Mouse (Mus musculus): ENCODE measurements around the gene Cox6b2.

DNA sequence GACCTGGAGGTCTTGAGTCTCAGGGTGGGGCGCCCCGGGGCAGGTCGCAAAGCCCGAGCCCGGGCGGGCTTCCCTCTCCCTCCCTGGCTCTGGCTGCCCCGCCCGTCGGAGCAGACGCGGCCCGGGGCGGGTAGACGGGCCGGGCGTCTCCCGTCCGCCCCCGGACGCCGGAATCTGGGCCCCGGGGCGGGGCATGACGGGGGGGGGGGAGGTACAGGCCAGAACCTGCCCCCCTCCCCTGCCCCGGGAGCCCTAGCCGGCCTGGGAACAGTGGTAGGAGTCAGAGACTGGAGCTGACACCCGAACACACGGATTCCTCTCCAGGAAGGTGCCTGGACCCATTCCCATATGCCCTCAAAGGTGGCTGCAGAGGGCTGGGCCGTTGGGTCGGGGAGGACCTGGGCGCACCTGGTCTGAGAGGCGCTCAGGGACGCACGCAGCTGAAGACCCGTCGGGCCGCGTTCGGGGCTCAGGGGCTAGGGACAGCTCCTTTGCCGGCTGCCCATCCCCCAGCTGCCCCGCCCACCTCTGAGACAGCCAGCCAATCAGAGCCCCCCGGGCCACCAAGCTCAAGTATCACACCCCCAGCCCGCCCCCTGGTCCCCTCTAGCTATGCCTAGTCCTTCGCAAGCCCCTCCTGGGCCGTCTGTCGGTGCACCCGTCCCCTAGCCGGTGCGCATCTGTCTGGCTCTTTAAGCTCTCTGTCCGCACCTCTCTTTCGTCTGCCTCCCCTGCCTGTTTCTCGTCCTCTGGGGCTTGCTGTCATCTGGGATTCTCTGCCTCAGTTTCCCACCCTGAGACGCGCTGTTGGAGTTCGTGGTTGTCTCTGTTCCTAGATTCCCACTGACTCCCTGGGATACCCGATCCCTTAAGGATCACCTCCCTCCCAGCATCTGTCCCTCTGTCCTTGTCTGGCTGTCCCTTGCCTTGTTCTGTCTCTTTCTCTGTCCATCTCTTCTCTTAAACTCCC, 24.3 kb upstream of the Cox6b2 start:
- no peak for TF ChIP-seq POLR2A (IDR thresholded peaks at IDR 0.05; ENCODE audit: control insufficient read depth, extremely low read depth, insufficient read depth, low read length, poor library complexity)
- no peak for TF ChIP-seq CTCF (IDR thresholded peaks at IDR 0.05; ENCODE audit: borderline replicate concordance, control insufficient read depth, extremely low read depth, insufficient read depth, low read length, poor library complexity)
